In the genomic region with DNA sequence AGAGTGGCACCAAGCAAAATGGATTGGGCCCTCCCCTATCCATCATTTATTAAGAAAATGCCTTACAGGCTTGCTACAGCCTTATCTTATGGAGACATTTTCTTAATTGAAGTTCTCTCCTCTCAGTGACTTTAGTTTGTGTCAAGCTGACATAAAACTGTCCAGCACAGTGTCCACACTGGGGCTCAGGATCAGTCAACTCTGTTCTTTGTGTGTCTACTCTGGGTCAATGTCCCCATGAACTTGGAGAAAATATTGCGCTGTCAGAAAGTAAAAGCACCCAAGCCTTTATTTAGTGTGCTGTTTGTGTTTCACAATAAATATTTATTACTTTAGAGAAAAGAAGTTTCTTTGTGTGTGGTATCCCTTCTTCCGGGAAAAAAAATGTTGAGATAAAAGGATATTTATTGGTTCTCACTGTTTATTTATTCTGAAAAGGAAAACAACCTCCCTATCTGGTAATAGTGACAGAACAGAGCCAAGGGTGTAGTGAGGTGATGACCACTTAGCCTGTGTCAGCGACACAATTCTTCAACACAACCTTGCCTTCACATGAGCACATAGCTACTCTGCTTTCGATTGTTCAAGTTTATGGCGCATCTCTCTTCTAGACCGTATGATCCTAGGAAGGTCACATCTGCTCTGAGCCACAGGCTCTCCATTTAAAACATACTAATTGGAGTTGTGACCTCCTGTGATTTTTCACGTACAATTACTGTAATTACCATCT, we compare ENCODE assay signal across 22 mouse cellular contexts.
"Had no signal": no experiment of that assay in that cellular context is flagged by ENCODE, and none has a peak within 500 bp of the region (broad histone marks: within the 10 kb centered on the region; RNA-seq: fewer than 3 reads in every experiment).

No protein-coding gene starts in this region.

- H3K4me3 ChIP-seq: heart, adult 2 months; heart, embryonic 13.5 days; heart, embryonic 15.5 days; hindbrain, embryonic 13.5 days; hindbrain, embryonic 15.5 days; limb, embryonic 13.5 days; limb, embryonic 15.5 days; liver, embryonic 12.5 days had no signal

- H3K4me2 ChIP-seq: heart, embryonic 11.5 days; heart, embryonic 13.5 days; heart, embryonic 15.5 days; hindbrain, embryonic 13.5 days; hindbrain, embryonic 15.5 days; limb, embryonic 13.5 days; limb, embryonic 15.5 days; liver, embryonic 12.5 days had no signal

- DNase-seq: forebrain, postnatal 0 days; gastrocnemius, postnatal 14 days; gastrocnemius, postnatal 36 days; heart, adult 11 months; heart, adult 2 months; heart, postnatal 14 days; heart, postnatal 36 days; layer of hippocampus, adult 9-11 months; layer of hippocampus, postnatal 36 days; left cerebral cortex, postnatal 4 days; lung, adult 18-20 months had no signal

- H3K9me3 ChIP-seq: heart, embryonic 13.5 days; heart, embryonic 15.5 days; hindbrain, embryonic 13.5 days; hindbrain, embryonic 15.5 days; limb, embryonic 13.5 days; limb, embryonic 15.5 days; liver, embryonic 12.5 days had no signal

- H3K9ac ChIP-seq: forebrain, postnatal 0 days; heart, embryonic 13.5 days; heart, embryonic 15.5 days; hindbrain, embryonic 13.5 days; hindbrain, embryonic 15.5 days; limb, embryonic 13.5 days; limb, embryonic 15.5 days; liver, embryonic 12.5 days; liver, embryonic 14.5 days had no signal

- H3K27ac ChIP-seq: heart, adult 2 months; heart, embryonic 13.5 days; heart, embryonic 15.5 days; hindbrain, embryonic 13.5 days; hindbrain, embryonic 15.5 days; hindbrain, postnatal 0 days; limb, embryonic 13.5 days; limb, embryonic 15.5 days; liver, embryonic 12.5 days; liver, embryonic 14.5 days had no signal

- H3K36me3 ChIP-seq: heart, embryonic 13.5 days; heart, embryonic 15.5 days; hindbrain, embryonic 13.5 days; hindbrain, embryonic 15.5 days; limb, embryonic 13.5 days; limb, embryonic 15.5 days; liver, embryonic 12.5 days had no signal

- H3K4me1 ChIP-seq: heart, embryonic 13.5 days; heart, embryonic 15.5 days; hindbrain, embryonic 13.5 days; hindbrain, embryonic 15.5 days; limb, embryonic 13.5 days; limb, embryonic 15.5 days; liver, embryonic 12.5 days had no signal

- ATAC-seq: forebrain, postnatal 0 days; hindbrain, postnatal 0 days; intestine, postnatal 0 days; liver, embryonic 12.5 days had no signal

- H3K27me3 ChIP-seq: heart, embryonic 13.5 days; heart, embryonic 15.5 days; hindbrain, embryonic 13.5 days; hindbrain, embryonic 15.5 days; limb, embryonic 13.5 days; limb, embryonic 15.5 days; liver, embryonic 12.5 days had no signal
